Mouse (Mus musculus) megakaryocyte, embryonic 14.5 days (primary cell): ENCODE data around the gene Dab1.

Experiments
- FLI1 ChIP-seq: IDR thresholded peaks from 2 replicates; pipeline ENCODE4 v1.6.1; 2012; ENCODE audit warnings: low read length, inconsistent platforms, mixed read lengths
- GATA1 ChIP-seq: IDR thresholded peaks from 3 replicates; pipeline ENCODE4 v1.6.1; 2012; ENCODE audit warnings: mixed read lengths, low read length, inconsistent platforms, borderline replicate concordance

- TF ChIP-seq GATA1 = no peak
- no peak for TF ChIP-seq FLI1
These were observed 1051.6 kb downstream of the Dab1 start for GRCm38 (mm10) chr4:104670741-104671140.
